Mouse (Mus musculus) lung, embryonic 14.5 days (tissue): ENCODE results near the gene Gtf3c3. TPM values are rescaled to one million over a fixed set of nuclear protein-coding genes. Genes with fewer than 3 reads are reported as not detected.

Experiments
- ATAC-seq: fragments of 200-750 bp; cut with Nextera tagmentation; 2 replicates; pipeline ENCODE4 v1.8.0; 2017; ENCODE audit warnings: mild to moderate bottlenecking, moderate TSS enrichment, moderate library complexity; ENCODE audit not compliant: insufficient read depth
- DNase-seq: peaks from one replicate; pipeline ENCODE4 v3.0.0-alpha.2; 2015
- H3K27ac ChIP-seq: fragments of 300-500 bp; sonication (generic); 2 replicates; pipeline ENCODE4 v1.5.1; 2014; ENCODE audit warnings: low read depth, mild to moderate bottlenecking, moderate library complexity
- H3K27me3 ChIP-seq: fragments of 300-500 bp; sonication (generic); 2 replicates; pipeline ENCODE4 v1.6.1; 2014; ENCODE audit warnings: low read length, control low read depth; ENCODE audit not compliant: insufficient read depth
- H3K36me3 ChIP-seq: fragments of 300-500 bp; sonication (generic); 2 replicates; pipeline ENCODE4 v1.6.1; 2014; ENCODE audit warnings: control low read depth; ENCODE audit not compliant: insufficient read depth
- H3K4me1 ChIP-seq: fragments of 300-500 bp; sonication (generic); 2 replicates; pipeline ENCODE4 v1.6.1; 2014; ENCODE audit warnings: antibody characterized with exemption, control low read depth; ENCODE audit not compliant: insufficient read depth
- H3K4me2 ChIP-seq: fragments of 300-500 bp; sonication (generic); 2 replicates; pipeline ENCODE4 v1.6.1; 2014; ENCODE audit warnings: mild to moderate bottlenecking
- H3K4me3 ChIP-seq: fragments of 300-500 bp; sonication (generic); 2 replicates; pipeline ENCODE4 v1.5.1; 2014; ENCODE audit warnings: low read depth, low read length
- H3K9ac ChIP-seq: fragments of 300-500 bp; sonication (generic); 2 replicates; pipeline ENCODE4 v1.6.1; 2014
- H3K9me3 ChIP-seq: fragments of 300-500 bp; sonication (generic); 2 replicates; pipeline ENCODE4 v1.6.1; 2016; ENCODE audit warnings: low read depth, low read length, control low read depth
- CTCF ChIP-seq: IDR thresholded peaks from 2 replicates; pipeline ENCODE4 v1.5.1; 2016; ENCODE audit warnings: antibody characterized with exemption, low read depth
- WGBS: fragments of 180-500 bp; shearing (Covaris S2); extraction: QIAGEN DNeasy Blood & Tissue Kit; methylation state at CpG from one replicate; pipeline ENCODE4 v1.1.7; 2014; 5-methylcytosine and 5-hydroxymethylcytosine counted together
- polyA plus RNA-seq: library from polyadenylated mRNA; unstranded; fragments of >200 nt; fragmentation: Nextera tagmentation; extraction: Ambion mirVana; gene quantifications from 2 replicates; pipeline ENCODE4 v1.2.1, GENCODE M21; 2014

The Gtf3c3 gene
- polyA plus RNA-seq = 28.1 and 28.8 TPM in 2 replicates

DNA sequence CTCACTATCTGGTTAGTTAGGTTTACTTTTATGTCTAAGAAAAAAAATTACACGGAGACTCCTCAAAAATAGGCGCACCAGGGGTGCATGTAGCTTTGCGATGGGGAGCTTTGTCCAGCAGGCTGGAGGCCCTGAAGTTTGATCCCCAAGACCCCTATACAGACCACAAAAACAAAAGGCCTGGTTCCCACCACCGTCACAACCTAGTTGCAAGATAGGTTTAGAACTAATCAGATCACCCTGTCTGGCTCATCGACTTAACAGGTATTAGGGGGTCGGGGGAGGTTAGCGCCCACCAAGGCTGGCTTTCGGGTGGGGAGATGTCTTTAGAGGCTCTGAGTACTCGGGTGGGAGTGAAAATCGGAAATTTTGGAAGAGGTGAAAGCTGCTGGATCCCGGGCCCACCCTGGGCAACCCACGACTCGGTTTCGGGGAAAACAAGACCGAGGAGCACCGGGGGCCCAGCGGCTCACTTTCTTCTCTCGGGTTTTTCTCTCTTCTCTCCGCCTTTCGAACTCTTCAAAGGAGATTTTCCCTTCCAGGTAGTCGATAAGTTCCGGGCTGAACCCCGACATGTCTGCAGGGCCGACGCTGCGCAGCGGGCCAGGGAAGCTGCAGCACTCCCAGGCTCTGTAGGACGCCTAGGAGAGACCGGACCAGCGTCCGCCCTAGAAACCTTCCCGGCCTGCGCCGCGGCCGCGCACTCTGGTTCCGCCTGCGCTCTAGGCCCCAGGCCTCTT is at the start of gene Gtf3c3:
Gene Gtf3c3 (minus strand): TSS at position 632 of the 740 bp plus-strand sequence.
- WGBS = 3% methylated on average over 39 of the region's 39 CpGs
- Histone ChIP-seq H3K4me3 (peak within 1 kb of the TSS; percentile 74), H3K4me1 (no peaks in the 10 kb centered on the region), H3K27me3 (no peaks in the 10 kb centered on the region), H3K9me3 (no peaks in the 10 kb centered on the region), H3K27ac (no peak within 1 kb of the TSS; the same call in 1 of the 2 replicates), H3K4me2 (peak within 1 kb of the TSS; percentile 83), H3K9ac (peak within 1 kb of the TSS; percentile 91), H3K36me3 (peaks cover 9% of the 10 kb centered on the region; the same call in 1 of the 2 replicates)
- TF ChIP-seq CTCF = no peak
- ATAC-seq (peak; percentile 100), DNase-seq (peak; percentile 89)

DNA sequence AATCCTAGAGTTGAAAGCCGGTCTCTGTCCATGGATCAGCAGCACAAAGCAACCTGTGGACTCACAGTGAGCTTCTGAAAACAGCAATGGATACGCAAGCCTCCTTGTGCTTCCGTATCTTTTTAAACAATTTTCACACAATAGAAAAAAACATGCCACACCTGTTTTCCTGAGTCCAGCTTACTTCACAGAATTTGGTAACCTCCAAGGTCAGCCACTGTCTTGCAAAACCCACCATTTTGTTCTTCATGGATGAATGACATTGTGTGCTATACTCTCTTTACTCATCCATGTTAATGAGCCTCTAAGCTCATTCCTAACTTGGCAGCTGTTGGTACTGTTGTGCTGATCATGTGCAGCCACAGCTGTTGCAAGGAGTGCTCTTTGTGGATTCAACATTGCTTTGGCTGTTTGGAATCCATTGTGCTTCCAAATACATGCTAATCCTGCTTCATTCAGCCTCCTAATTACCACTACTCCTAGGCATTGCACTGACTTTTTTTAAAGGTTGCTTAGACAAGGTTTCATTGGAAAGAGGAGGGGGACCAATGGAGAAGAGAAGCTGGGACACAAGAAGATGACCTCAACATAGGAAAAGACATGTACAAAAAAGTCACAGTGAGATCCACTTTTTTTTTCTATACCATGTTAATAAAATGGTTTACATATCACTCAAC is 46.1 kb upstream of the Gtf3c3 start:
- ATAC-seq (no peak), DNase-seq (no peak)
- TF ChIP-seq CTCF = no peak
- no peaks in the 10 kb centered on the region for H3K9me3 ChIP-seq
- H3K4me2 ChIP-seq = no peak overlapping the region
- no peaks in the 10 kb centered on the region for H3K27me3 ChIP-seq
- H3K36me3 ChIP-seq = peaks cover 4% of the 10 kb centered on the region; the same call in 1 of the 2 replicates
- no peak overlapping the region for H3K27ac ChIP-seq
- WGBS = 86% methylated on average over 3 of the region's 3 CpGs
- H3K9ac ChIP-seq = no peak overlapping the region
- no peak overlapping the region for H3K4me3 ChIP-seq
- H3K4me1 ChIP-seq = no peaks in the 10 kb centered on the region

DNA sequence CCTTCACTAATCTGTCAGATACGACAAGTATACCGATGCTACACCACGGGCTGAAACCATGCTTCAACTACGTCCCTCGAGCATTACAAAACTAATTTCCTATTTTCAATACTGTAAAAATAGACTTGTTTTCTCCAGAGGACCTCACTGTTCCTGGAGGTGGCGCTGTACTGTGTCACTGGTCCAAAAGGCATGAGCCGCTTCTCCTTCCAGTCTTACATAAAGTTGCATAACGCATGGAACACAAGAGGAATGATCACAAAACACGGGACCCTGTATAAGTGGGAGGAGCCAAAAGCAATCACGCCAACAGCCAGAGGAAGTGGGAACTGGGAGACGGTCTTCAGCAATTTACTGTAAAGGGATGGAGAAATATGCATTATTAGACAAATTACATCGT is 41.7 kb upstream of the Gtf3c3 start:
- H3K4me1 ChIP-seq = no peaks in the 10 kb centered on the region
- no peak overlapping the region for H3K9ac ChIP-seq
- DNase-seq (no peak), ATAC-seq (no peak)
- no peak overlapping the region for H3K27ac ChIP-seq
- WGBS = 92% methylated on average over 12 of the region's 12 CpGs
- no peak overlapping the region for H3K4me3 ChIP-seq
- H3K27me3 ChIP-seq = no peaks in the 10 kb centered on the region
- no peak overlapping the region for H3K4me2 ChIP-seq
- no peaks in the 10 kb centered on the region for H3K9me3 ChIP-seq
- peaks cover 9% of the 10 kb centered on the region; the same call in 1 of the 2 replicates for H3K36me3 ChIP-seq
- no peak for TF ChIP-seq CTCF

DNA sequence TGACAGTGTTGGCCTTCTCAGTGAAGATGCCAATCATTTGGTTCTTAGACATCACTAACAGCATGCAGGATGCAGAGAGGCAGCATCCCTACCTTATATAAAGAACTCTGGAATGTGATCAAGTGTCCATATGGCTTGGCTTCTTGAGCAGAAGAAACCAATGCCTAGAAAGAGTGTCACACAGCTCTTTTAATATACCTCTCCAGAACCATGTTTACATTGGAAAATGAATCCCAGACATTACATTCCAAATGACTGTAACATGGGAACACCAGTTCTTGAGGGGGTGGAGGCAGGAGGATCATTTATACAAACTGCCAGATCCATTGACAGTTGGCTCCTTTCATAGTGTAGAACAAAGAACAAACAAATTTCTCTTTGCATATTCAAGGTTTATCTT is 29.9 kb upstream of the Gtf3c3 start:
- no peak overlapping the region for H3K4me3 ChIP-seq
- no peak for TF ChIP-seq CTCF
- no peak for ATAC-seq

DNA sequence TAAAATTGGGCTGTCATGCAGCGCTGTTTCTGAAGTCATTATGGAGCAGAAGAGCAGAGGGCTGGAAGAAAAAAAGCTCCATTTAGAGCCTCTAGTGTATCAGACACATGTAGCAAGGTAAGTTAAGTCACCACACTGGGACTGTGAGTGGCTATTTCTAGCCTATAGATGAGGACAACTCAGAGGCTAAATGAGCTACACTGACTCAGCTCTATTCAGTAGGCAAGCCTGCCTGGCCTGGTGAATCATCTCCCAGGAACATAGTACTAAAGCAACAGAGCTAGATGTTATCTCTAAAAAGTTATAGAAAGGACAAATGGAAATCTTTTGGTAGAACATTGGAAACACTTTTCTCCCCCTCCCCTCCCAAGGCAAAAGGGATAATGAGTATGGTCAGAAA is 28.6 kb upstream of the Gtf3c3 start:
- no peak overlapping the region for H3K4me2 ChIP-seq
- H3K9me3 ChIP-seq = no peaks in the 10 kb centered on the region
- H3K4me3 ChIP-seq = no peak overlapping the region
- DNase-seq (no peak), ATAC-seq (no peak)
- no peaks in the 10 kb centered on the region for H3K4me1 ChIP-seq
- 91% methylated on average over 1 of the region's 1 CpGs for WGBS
- H3K36me3 ChIP-seq = no peaks in the 10 kb centered on the region
- H3K27ac ChIP-seq = no peak overlapping the region
- no peak overlapping the region for H3K9ac ChIP-seq
- TF ChIP-seq CTCF = no peak
- H3K27me3 ChIP-seq = no peaks in the 10 kb centered on the region

More for the DNA sequence above, 29.9 kb upstream of the Gtf3c3 start:
- Histone ChIP-seq H3K9me3 (no peaks in the 10 kb centered on the region), H3K4me2 (no peak overlapping the region), H3K9ac (no peak overlapping the region), H3K4me1 (no peaks in the 10 kb centered on the region), H3K36me3 (no peaks in the 10 kb centered on the region), H3K27ac (no peak overlapping the region), H3K27me3 (no peaks in the 10 kb centered on the region)
- DNase-seq = no peak

DNA sequence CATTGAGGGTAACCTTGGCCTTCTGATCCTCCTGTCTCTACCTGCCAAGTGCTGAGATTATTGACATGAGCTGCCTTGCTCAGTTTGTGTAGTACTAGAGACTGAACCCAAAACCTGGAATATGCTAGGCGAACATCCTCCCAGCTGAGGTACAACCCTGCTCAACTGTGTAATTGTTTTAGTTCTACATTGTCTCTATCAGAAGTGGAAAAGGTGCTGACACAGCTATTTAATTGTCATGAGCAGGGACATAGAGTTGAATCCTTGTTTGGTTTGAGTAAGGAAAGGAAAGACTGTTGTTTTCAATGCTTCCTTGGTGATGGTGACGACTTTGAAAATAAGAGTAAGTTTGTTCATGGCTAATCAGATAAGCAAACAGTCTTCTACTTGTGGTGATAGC is 13.3 kb upstream of the Gtf3c3 start:
- DNase-seq = no peak
- no peaks in the 10 kb centered on the region for H3K9me3 ChIP-seq
- H3K36me3 ChIP-seq = no peaks in the 10 kb centered on the region
- H3K4me3 ChIP-seq = no peak overlapping the region
- no peak for ATAC-seq
- H3K4me1 ChIP-seq = no peaks in the 10 kb centered on the region
- H3K27me3 ChIP-seq = no peaks in the 10 kb centered on the region
- no peak overlapping the region for H3K4me2 ChIP-seq
- H3K27ac ChIP-seq = no peak overlapping the region
- WGBS = 79% methylated on average over 2 of the region's 2 CpGs
- H3K9ac ChIP-seq = no peak overlapping the region
- no peak for TF ChIP-seq CTCF

DNA sequence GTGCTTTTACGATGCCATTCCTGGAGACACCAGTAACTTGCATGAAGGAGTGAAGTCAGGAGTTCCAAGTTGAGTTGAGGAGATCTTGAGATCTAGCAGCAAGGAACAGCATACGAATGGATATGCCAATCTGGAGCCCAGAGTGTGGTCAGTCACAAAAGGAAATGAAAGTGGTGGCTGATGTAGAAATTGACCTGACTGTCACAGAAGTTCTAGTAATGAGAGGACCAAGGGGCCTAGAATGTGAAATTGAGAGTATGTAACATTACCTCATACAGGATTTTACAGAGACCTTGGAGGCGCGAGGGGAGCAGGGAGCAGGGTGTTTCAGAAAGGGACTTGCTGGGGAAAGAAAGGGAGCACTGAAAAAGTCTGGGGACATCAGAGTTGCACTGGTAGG is 10.1 kb upstream of the Gtf3c3 start:
- 72% methylated on average over 4 of the region's 4 CpGs for WGBS
- H3K36me3 ChIP-seq = no peaks in the 10 kb centered on the region
- H3K9me3 ChIP-seq = no peaks in the 10 kb centered on the region
- H3K27ac ChIP-seq = no peak overlapping the region
- H3K4me3 ChIP-seq = no peak overlapping the region
- no peaks in the 10 kb centered on the region for H3K4me1 ChIP-seq
- DNase-seq (no peak), ATAC-seq (no peak)
- no peaks in the 10 kb centered on the region for H3K27me3 ChIP-seq
- H3K9ac ChIP-seq = no peak overlapping the region
- TF ChIP-seq CTCF = no peak
- no peak overlapping the region for H3K4me2 ChIP-seq
